Mouse (Mus musculus): ENCODE results near the gene Trak2. TPM values are rescaled to one million over a fixed set of nuclear protein-coding genes. Genes with fewer than 3 reads are reported as not detected.
"Not testable (repeated sequence)": the region's sequence is repeated elsewhere in the genome, so short reads cannot be mapped to it uniquely, and the experiment has no call there.

Trak2 gene
- total and polyA plus RNA-seq, 3 experiments: 11.4 to 107 (median 15.5) TPM

- TF ChIP-seq ELF1 (IDR thresholded peaks at IDR 0.05; ENCODE audit: low read depth, low read length) (no peak), SIN3A (IDR thresholded peaks at IDR 0.05; ENCODE audit: low read length) (no peak), GABPA (IDR thresholded peaks at IDR 0.05; ENCODE audit: low read depth, low read length) (no peak), E2F4 (IDR thresholded peaks at IDR 0.05; ENCODE audit: borderline replicate concordance, low read depth, low read length) (no peak), POLR2AphosphoS5 (IDR thresholded peaks at IDR 0.05; ENCODE audit: borderline replicate concordance, low read depth, low read length) (no peak), BHLHE40 (IDR thresholded peaks at IDR 0.05; ENCODE audit: borderline replicate concordance, low read depth, low read length) (peak; percentile 64; the same call in 1 of the 2 replicates), MXI1 (IDR thresholded peaks at IDR 0.05; ENCODE audit: low read depth, low read length) (peak; percentile 16; the same call in 1 of the 2 replicates), POLR2A (IDR thresholded peaks at IDR 0.05; ENCODE audit: control insufficient read depth in 1 of 2, insufficient read depth in 1 of 2, low read depth in 1 of 2, low read length in 2 of 2, poor library complexity in 1 of 2) (no peak)
Observed at GRCm38 (mm10) chr1:58962418-58962817, 10.8 kb downstream of the Trak2 start (continued).

GRCm38 (mm10) chr1:58961152-58961893 lies 11.9 kb downstream of the Trak2 start:
- Histone ChIP-seq H3K36me3 (ENCODE audit: control insufficient read depth in 1 of 2, insufficient read depth in 2 of 2, low read length in 2 of 2) (peaks cover 5 to 50% of the 10 kb centered on the region in 2 experiments; a peak in 3 of 4 replicates), H3K4me1 (ENCODE audit: control insufficient read depth in 1 of 2, insufficient read depth in 2 of 2, low read length in 2 of 2) (peaks cover 37 to 38% of the 10 kb centered on the region in 2 experiments), H3K9me3 (replicated peaks; ENCODE audit: insufficient read depth, low read length) (no peaks in the 10 kb centered on the region), H3K27ac (ENCODE audit: control insufficient read depth, low read depth, low read length) (no peak overlapping the region; the same call in 1 of the 2 replicates), H3K27me3 (ENCODE audit: control insufficient read depth in 1 of 2, insufficient read depth in 2 of 2, low read length in 2 of 2) (no peaks in the 10 kb centered on the region), H3K4me3 (ENCODE audit: control insufficient read depth in 1 of 2, insufficient read depth in 1 of 2, low read depth in 2 of 2, low read length in 2 of 2) (no peak overlapping the region), H3K79me2 (ENCODE audit: control insufficient read depth, insufficient read depth, low read length, poor library complexity) (peaks cover 38% of the 10 kb centered on the region), H3K9ac (ENCODE audit: control insufficient read depth, low read depth, low read length, poor library complexity, severe bottlenecking) (no peak overlapping the region)
- no peak for DNase-seq (ENCODE audit: low read depth, low spot score)
- TF ChIP-seq EP300 (IDR thresholded peaks at IDR 0.05; ENCODE audit: low read depth in 1 of 2, low read length in 2 of 2) (0 out of 4 replicates have a peak, but pooled peaks of 1 of the 2 experiments have one; percentile 19), HCFC1 (IDR thresholded peaks at IDR 0.05; ENCODE audit: low read depth, low read length) (no peak), MEF2A (IDR thresholded peaks at IDR 0.05; ENCODE audit: extremely low read depth, insufficient replicate concordance, low read depth, low read length, poor library complexity, severe bottlenecking) (no peak), RCOR1 (IDR thresholded peaks at IDR 0.05; ENCODE audit: low read depth, low read length) (no peak)

GRCm38 (mm10) chr1:58959682-58960081 lies 13.5 kb downstream of the Trak2 start:
- peaks cover 5 to 54% of the 10 kb centered on the region in 2 experiments; a peak in 3 of 4 replicates for H3K36me3 ChIP-seq (ENCODE audit: control insufficient read depth in 1 of 2, insufficient read depth in 2 of 2, low read length in 2 of 2)
- H3K27ac ChIP-seq (ENCODE audit: control insufficient read depth, low read depth, low read length): no peak overlapping the region
- no peak overlapping the region for H3K9ac ChIP-seq (ENCODE audit: control insufficient read depth, low read depth, low read length, poor library complexity, severe bottlenecking)
- no peak for DNase-seq (ENCODE audit: low read depth, low spot score)
- TF ChIP-seq NELFE (IDR thresholded peaks at IDR 0.05; ENCODE audit: low read depth, low read length): no peak
- no peak overlapping the region for H3K4me3 ChIP-seq (ENCODE audit: control insufficient read depth in 1 of 2, insufficient read depth in 1 of 2, low read depth in 2 of 2, low read length in 2 of 2)
- no peaks in the 10 kb centered on the region for H3K27me3 ChIP-seq (ENCODE audit: control insufficient read depth in 1 of 2, insufficient read depth in 2 of 2, low read length in 2 of 2)
- H3K9me3 ChIP-seq (replicated peaks; ENCODE audit: insufficient read depth, low read length): no peaks in the 10 kb centered on the region
- peaks cover 30% of the 10 kb centered on the region for H3K79me2 ChIP-seq (ENCODE audit: control insufficient read depth, insufficient read depth, low read length, poor library complexity)
- H3K4me1 ChIP-seq (ENCODE audit: control insufficient read depth in 1 of 2, insufficient read depth in 2 of 2, low read length in 2 of 2): peaks cover 36 to 38% of the 10 kb centered on the region in 2 experiments

- Histone ChIP-seq H3K4me1 (ENCODE audit: control insufficient read depth in 1 of 2, insufficient read depth in 2 of 2, low read length in 2 of 2) (peaks cover 36 to 37% of the 10 kb centered on the region in 2 experiments), H3K79me2 (ENCODE audit: control insufficient read depth, insufficient read depth, low read length, poor library complexity) (peaks cover 23% of the 10 kb centered on the region), H3K36me3 (ENCODE audit: control insufficient read depth in 1 of 2, insufficient read depth in 2 of 2, low read length in 2 of 2) (peaks cover 5 to 56% of the 10 kb centered on the region in 2 experiments; a peak in 3 of 4 replicates)
- not testable (repeated sequence) for DNase-seq (ENCODE audit: low read depth, low spot score); H3K9ac ChIP-seq (ENCODE audit: control insufficient read depth, low read depth, low read length, poor library complexity, severe bottlenecking); H3K9me3 ChIP-seq (replicated peaks; ENCODE audit: insufficient read depth, low read length); H3K27me3 ChIP-seq (ENCODE audit: control insufficient read depth in 1 of 2, insufficient read depth in 2 of 2, low read length in 2 of 2); H3K4me3 ChIP-seq (ENCODE audit: control insufficient read depth in 1 of 2, insufficient read depth in 1 of 2, low read depth in 2 of 2, low read length in 2 of 2); H3K27ac ChIP-seq (ENCODE audit: control insufficient read depth, low read depth, low read length)
Observed at GRCm38 (mm10) chr1:58958789-58959526, 14.3 kb downstream of the Trak2 start.

All from MEL (cell line).